Mouse (Mus musculus) midbrain, embryonic 10.5 days (tissue): ENCODE measurements around the gene Atp7a. TPM values are rescaled to one million over a fixed set of nuclear protein-coding genes. Genes with fewer than 3 reads are reported as not detected.
"Not testable (repeated sequence)": the region's sequence is repeated elsewhere in the genome, so short reads cannot be mapped to it uniquely, and the experiment has no call there.

Source experiments
- DNase-seq: peaks from one replicate; pipeline ENCODE4 v3.0.0-alpha.2; 2017; ENCODE audit warnings: low spot score
- H3K27ac ChIP-seq: fragments of 300-500 bp; sonication (generic); replicated peaks from 2 replicates; pipeline ENCODE4 v1.5.1; 2016; ENCODE audit warnings: mild to moderate bottlenecking
- H3K27me3 ChIP-seq: fragments of 300-500 bp; sonication (generic); 2 replicates; pipeline ENCODE4 v1.6.1; 2016; ENCODE audit warnings: low read depth, mild to moderate bottlenecking; ENCODE audit not compliant: poor library complexity, severe bottlenecking
- H3K36me3 ChIP-seq: fragments of 300-500 bp; sonication (generic); 2 replicates; pipeline ENCODE4 v1.6.1; 2016; ENCODE audit warnings: mild to moderate bottlenecking, moderate library complexity
- H3K4me1 ChIP-seq: fragments of 300-500 bp; sonication (generic); 2 replicates; pipeline ENCODE4 v1.6.1; 2016
- H3K4me3 ChIP-seq: fragments of 300-500 bp; sonication (generic); 2 replicates; pipeline ENCODE4 v1.5.1; 2016; ENCODE audit warnings: mild to moderate bottlenecking, moderate library complexity
- H3K9me3 ChIP-seq: fragments of 300-500 bp; sonication (generic); replicated peaks from 2 replicates; pipeline ENCODE4 v1.6.1; 2016; ENCODE audit warnings: mild to moderate bottlenecking
- WGBS: fragments of 180-500 bp; shearing (Covaris S2); methylation state at CpG from one replicate; pipeline ENCODE4 v1.1.7; 2016; 5-methylcytosine and 5-hydroxymethylcytosine counted together
- polyA plus RNA-seq: library from polyadenylated mRNA; unstranded; fragments of >200 nt; fragmentation: Nextera tagmentation; extraction: Ambion mirVana; gene quantifications from 2 replicates; pipeline ENCODE4 v1.2.1, GENCODE M21; 2016

Atp7a gene
- 19.7 and 22.6 TPM in 2 replicates for polyA plus RNA-seq

- Histone ChIP-seq H3K36me3 (peaks cover 6% of the 10 kb centered on the region), H3K27ac (peak within 1 kb of the TSS; percentile 83), H3K4me1 (peaks cover 3% of the 10 kb centered on the region; the same call in 1 of the 2 replicates), H3K4me3 (peak within 1 kb of the TSS; percentile 58), H3K9me3 (no peaks in the 10 kb centered on the region), H3K27me3 (peaks cover 23% of the 10 kb centered on the region)
- peak; percentile 90 for DNase-seq
- WGBS, result 18% methylated on average over 36 of the region's 36 CpGs
Observed at GRCm38 (mm10) chrX:106026418-106027342, at the start of gene Atp7a. Gene Atp7a, plus strand, starts transcription at chrX:106027276.

- no peak overlapping the region for H3K4me3 ChIP-seq
- peaks cover 49% of the 10 kb centered on the region for H3K36me3 ChIP-seq
- H3K27ac ChIP-seq, result no peak overlapping the region
- peaks cover 12% of the 10 kb centered on the region; the same call in 1 of the 2 replicates for H3K27me3 ChIP-seq
- H3K4me1 ChIP-seq, result no peaks in the 10 kb centered on the region
- WGBS, result 84% methylated on average over 1 of the region's 1 CpGs
- DNase-seq, result no peak
- no peaks in the 10 kb centered on the region for H3K9me3 ChIP-seq
Observed at GRCm38 (mm10) chrX:106001605-106002004, 25.5 kb upstream of the Atp7a start.

- H3K36me3 ChIP-seq, result 0 out of 2 replicates have a peak, but pooled peaks cover 3% of the 10 kb centered on the region
- peak overlapping the region; percentile 85 for H3K27ac ChIP-seq
- H3K4me3 ChIP-seq, result peak overlapping the region; percentile 63
- no peaks in the 10 kb centered on the region for H3K9me3 ChIP-seq
- H3K4me1 ChIP-seq, result peaks cover 12% of the 10 kb centered on the region
- H3K27me3 ChIP-seq, result peaks cover 7% of the 10 kb centered on the region; the same call in 1 of the 2 replicates
- DNase-seq, result no peak
- WGBS, result 19% methylated on average over 3 of the region's 3 CpGs
Observed at GRCm38 (mm10) chrX:106010762-106011161, 16.3 kb upstream of the Atp7a start.

- WGBS, result 23% methylated on average over 45 of the region's 45 CpGs
- H3K4me1 ChIP-seq, result peaks cover 12% of the 10 kb centered on the region
- no peaks in the 10 kb centered on the region for H3K9me3 ChIP-seq
- no peaks in the 10 kb centered on the region for H3K36me3 ChIP-seq
- H3K27me3 ChIP-seq, result peaks cover 9% of the 10 kb centered on the region; the same call in 1 of the 2 replicates
- peak; percentile 86 for DNase-seq
- H3K4me3 ChIP-seq, result peak within 1 kb of the TSS; percentile 63
- peak within 1 kb of the TSS; percentile 85 for H3K27ac ChIP-seq
Observed at GRCm38 (mm10) chrX:106011465-106012159, 15.5 kb upstream of the Atp7a start, which contains the start of gene Magt1. Gene Magt1, minus strand, starts transcription at chrX:106011906.

GRCm38 (mm10) chrX:106012559-106012958 lies 14.5 kb upstream of the Atp7a start:
- Histone ChIP-seq H3K36me3 (0 out of 2 replicates have a peak, but pooled peaks cover 5% of the 10 kb centered on the region), H3K9me3 (no peaks in the 10 kb centered on the region), H3K27me3 (peaks cover 9% of the 10 kb centered on the region; the same call in 1 of the 2 replicates), H3K4me1 (peaks cover 12% of the 10 kb centered on the region), H3K27ac (peak overlapping the region; percentile 84), H3K4me3 (peak overlapping the region; percentile 63)
- DNase-seq, result peak; percentile 12
- 73% methylated on average over 3 of the region's 3 CpGs for WGBS

- 0 out of 2 replicates have a peak, but pooled peaks cover 6% of the 10 kb centered on the region for H3K36me3 ChIP-seq
- 23% methylated on average over 2 of the region's 2 CpGs for WGBS
- H3K4me3 ChIP-seq, result no peak overlapping the region
- H3K4me1 ChIP-seq, result peaks cover 12% of the 10 kb centered on the region
- no peaks in the 10 kb centered on the region for H3K9me3 ChIP-seq
- no peak overlapping the region for H3K27ac ChIP-seq
- peak; percentile 18 for DNase-seq
- H3K27me3 ChIP-seq, result peaks cover 9% of the 10 kb centered on the region; the same call in 1 of the 2 replicates
Observed at GRCm38 (mm10) chrX:106013217-106013616, 13.9 kb upstream of the Atp7a start.

GRCm38 (mm10) chrX:106014741-106015377 lies 12.2 kb upstream of the Atp7a start:
- H3K9me3 ChIP-seq, H3K27me3 ChIP-seq, H3K4me1 ChIP-seq, H3K27ac ChIP-seq, DNase-seq: not testable (repeated sequence)
- peak overlapping the region; percentile 63; the same call in 1 of the 2 replicates for H3K4me3 ChIP-seq
- 66% methylated on average over 2 of the region's 2 CpGs for WGBS
- H3K36me3 ChIP-seq, result peaks cover 17% of the 10 kb centered on the region

GRCm38 (mm10) chrX:106015571-106016322 lies 11.3 kb upstream of the Atp7a start, which contains the start of gene Cox7b:
Gene Cox7b, plus strand, starts transcription at chrX:106015700.
- Histone ChIP-seq H3K4me1 (no peaks in the 10 kb centered on the region), H3K36me3 (peaks cover 26% of the 10 kb centered on the region), H3K4me3 (peak within 1 kb of the TSS; percentile 63), H3K9me3 (no peaks in the 10 kb centered on the region), H3K27ac (peak within 1 kb of the TSS; percentile 83), H3K27me3 (peaks cover 5% of the 10 kb centered on the region; the same call in 1 of the 2 replicates)
- 17% methylated on average over 26 of the region's 26 CpGs for WGBS
- DNase-seq, result peak; percentile 75

GRCm38 (mm10) chrX:106017102-106017501 lies 10.0 kb upstream of the Atp7a start:
- WGBS, result 95% methylated on average over 3 of the region's 3 CpGs
- peaks cover 38% of the 10 kb centered on the region for H3K36me3 ChIP-seq
- peaks cover 5% of the 10 kb centered on the region; the same call in 1 of the 2 replicates for H3K27me3 ChIP-seq
- H3K27ac ChIP-seq, result no peak overlapping the region
- no peaks in the 10 kb centered on the region for H3K9me3 ChIP-seq
- no peak for DNase-seq
- no peaks in the 10 kb centered on the region for H3K4me1 ChIP-seq
- H3K4me3 ChIP-seq, result 0 out of 2 replicates have a peak overlapping the region, but pooled peaks have one; percentile 63

GRCm38 (mm10) chrX:106017516-106017915 lies 9.6 kb upstream of the Atp7a start:
- Histone ChIP-seq H3K4me1 (no peaks in the 10 kb centered on the region), H3K9me3 (no peaks in the 10 kb centered on the region), H3K4me3 (no peak overlapping the region), H3K27ac (no peak overlapping the region), H3K36me3 (peaks cover 40% of the 10 kb centered on the region), H3K27me3 (peaks cover 5% of the 10 kb centered on the region; the same call in 1 of the 2 replicates)
- no peak for DNase-seq
- WGBS, result 81% methylated on average over 4 of the region's 4 CpGs

- peaks cover 26% of the 10 kb centered on the region for H3K27me3 ChIP-seq
- H3K36me3 ChIP-seq, result no peaks in the 10 kb centered on the region
- WGBS, result 23% methylated on average over 8 of the region's 8 CpGs
- DNase-seq, result no peak
- peak overlapping the region; percentile 58 for H3K4me3 ChIP-seq
- H3K4me1 ChIP-seq, result peaks cover 3% of the 10 kb centered on the region; the same call in 1 of the 2 replicates
- H3K27ac ChIP-seq, result peak overlapping the region; percentile 83
- H3K9me3 ChIP-seq, result no peaks in the 10 kb centered on the region
Observed at GRCm38 (mm10) chrX:106027343-106027674, 233 bp downstream of the Atp7a start.
